Comparison of ENCODE assay signal across 17 mouse cellular contexts in the genomic region with DNA sequence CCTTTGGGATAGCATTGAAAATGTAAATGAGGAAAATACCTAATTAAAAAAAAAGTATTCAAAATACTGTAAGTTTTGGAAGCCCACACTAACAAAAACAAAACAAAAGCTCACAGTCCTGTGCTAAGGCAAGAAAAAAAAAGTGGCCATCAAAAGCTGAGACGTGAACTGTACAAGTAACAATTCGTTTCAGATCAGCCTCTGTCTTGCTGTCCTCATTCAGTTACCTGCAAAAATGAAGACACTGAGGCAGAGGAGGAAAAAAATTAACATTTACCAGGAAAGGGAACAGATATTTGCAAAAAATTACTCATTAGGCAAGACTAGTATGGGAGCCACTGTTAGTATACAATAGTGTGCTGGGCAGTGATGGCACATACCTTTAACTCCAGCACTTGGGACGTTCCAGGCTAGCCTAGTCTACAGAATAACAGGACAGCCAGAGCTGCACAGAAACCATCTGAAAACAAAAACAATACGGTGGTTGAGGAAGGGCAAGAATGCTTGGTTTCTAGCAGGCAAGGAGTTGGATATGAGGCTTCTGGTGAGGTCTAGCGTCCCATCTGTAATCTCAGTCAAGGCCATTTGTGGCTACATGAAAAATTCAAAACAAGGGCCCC. TPM values are rescaled to one million over a fixed set of nuclear protein-coding genes. Genes with fewer than 3 reads are reported as not detected.
DNase-seq lines count a peak whose midpoint lies in the region; ATAC-seq and TF ChIP-seq lines count a peak whose summit lies in the region.
"Had no signal": no experiment of that assay in that cellular context is flagged by ENCODE, and none has a peak within 500 bp of the region (broad histone marks: within the 10 kb centered on the region; RNA-seq: fewer than 3 reads in every experiment).

No protein-coding gene starts in this region.

- no peak overlapping the region for H3K4me3 ChIP-seq in midbrain, embryonic 10.5 days
- no peak overlapping the region for H3K4me3 ChIP-seq in midbrain, postnatal 0 days (ENCODE audit: low read depth, low read length)
- H3K4me3 ChIP-seq in ES-Bruce4 (ENCODE audit: low read depth, low read length), result no peak overlapping the region
- H3K4me3 ChIP-seq: hindbrain, embryonic 10.5 days; stomach, embryonic 15.5 days had no signal

- 30% methylated on average over 5 of the region's 5 CpGs for WGBS in midbrain, embryonic 10.5 days
- 28% methylated on average over 5 of the region's 5 CpGs for WGBS in midbrain, postnatal 0 days

- peaks cover 31% of the 10 kb centered on the region for H3K36me3 ChIP-seq in midbrain, embryonic 10.5 days
- peaks cover 11% of the 10 kb centered on the region; the same call in 1 of the 2 replicates for H3K36me3 ChIP-seq in midbrain, postnatal 0 days (ENCODE audit: insufficient read depth, low read length)
- peaks cover 36% of the 10 kb centered on the region for H3K36me3 ChIP-seq in ES-Bruce4 (ENCODE audit: control insufficient read depth, insufficient read depth, low read length, poor library complexity, severe bottlenecking)

- no peaks in the 10 kb centered on the region for H3K9me3 ChIP-seq in midbrain, embryonic 10.5 days (replicated peaks)
- H3K9me3 ChIP-seq in midbrain, postnatal 0 days (ENCODE audit: low read length), result no peaks in the 10 kb centered on the region
- H3K9me3 ChIP-seq in ES-Bruce4 (replicated peaks; ENCODE audit: control insufficient read depth, insufficient read depth, low read length, poor library complexity, severe bottlenecking), result no peaks in the 10 kb centered on the region
- H3K9me3 ChIP-seq: hindbrain, embryonic 10.5 days; stomach, embryonic 15.5 days had no signal

- no peaks in the 10 kb centered on the region for H3K27me3 ChIP-seq in midbrain, embryonic 10.5 days (ENCODE audit: low read depth, poor library complexity, severe bottlenecking)
- no peaks in the 10 kb centered on the region for H3K27me3 ChIP-seq in midbrain, postnatal 0 days (ENCODE audit: insufficient read depth, low read length)
- H3K27me3 ChIP-seq in ES-Bruce4 (ENCODE audit: control insufficient read depth, insufficient read depth, low read length, poor library complexity, severe bottlenecking), result no peaks in the 10 kb centered on the region
- H3K27me3 ChIP-seq: stomach, embryonic 15.5 days had no signal

- peak; percentile 29 for DNase-seq in midbrain, embryonic 10.5 days (ENCODE audit: low spot score)
- DNase-seq in midbrain, postnatal 0 days (ENCODE audit: low spot score), result no peak
- DNase-seq in embryo, embryonic 10.5 days (ENCODE audit: low spot score), result peak; percentile 19
- no peak for DNase-seq in natural killer cell, adult 2 months (ENCODE audit: low spot score in 2 of 2)
- DNase-seq: adrenal gland, postnatal 25 days; cerebellum, adult 9-10 months; lung, postnatal 4 days; right cerebral cortex, adult 18-20 months; spleen, adult 18-20 months had no signal

- no peak overlapping the region for H3K4me2 ChIP-seq in midbrain, postnatal 0 days (ENCODE audit: low read depth, low read length, poor library complexity, severe bottlenecking)
- H3K4me2 ChIP-seq: stomach, embryonic 15.5 days had no signal

- no peak for TF ChIP-seq POLR2A in ES-Bruce4 (IDR thresholded peaks at IDR 0.05; ENCODE audit: insufficient read depth, low read length)

- no peak overlapping the region for H3K27ac ChIP-seq in midbrain, embryonic 10.5 days (replicated peaks)
- no peak overlapping the region for H3K27ac ChIP-seq in midbrain, postnatal 0 days (ENCODE audit: low read depth, low read length)
- peak overlapping the region; percentile 60; the same call in 1 of the 2 replicates for H3K27ac ChIP-seq in ES-Bruce4 (ENCODE audit: insufficient read depth, low read length)
- H3K27ac ChIP-seq: hindbrain, embryonic 10.5 days; kidney, postnatal 0 days; stomach, embryonic 15.5 days had no signal

- H3K9ac ChIP-seq in midbrain, postnatal 0 days (replicated peaks; ENCODE audit: low read length, poor library complexity, severe bottlenecking), result no peak overlapping the region; the same call in 1 of the 2 replicates
- H3K9ac ChIP-seq in ES-Bruce4 (ENCODE audit: low read depth, poor library complexity, severe bottlenecking), result no peak overlapping the region
- H3K9ac ChIP-seq: stomach, embryonic 15.5 days had no signal

- H3K4me1 ChIP-seq in midbrain, embryonic 10.5 days, result peaks cover 21% of the 10 kb centered on the region
- H3K4me1 ChIP-seq in midbrain, postnatal 0 days (ENCODE audit: insufficient read depth, low read length), result peaks cover 10% of the 10 kb centered on the region; the same call in 1 of the 2 replicates
- no peaks in the 10 kb centered on the region for H3K4me1 ChIP-seq in ES-Bruce4 (ENCODE audit: control insufficient read depth, insufficient read depth, low read length)

- ATAC-seq in midbrain, postnatal 0 days (ENCODE audit: low FRiP score), result no peak
- ATAC-seq in megakaryocyte-erythroid progenitor cell, adult 5-6 weeks (replicated peaks; ENCODE audit: low FRiP score, low TSS enrichment, poor library complexity, severe bottlenecking), result peak; percentile 26; the same call in 1 of the 2 replicates
- ATAC-seq in erythroblast, adult 5-6 weeks (replicated peaks; ENCODE audit: low FRiP score, poor library complexity, severe bottlenecking), result no peak

- no peak for TF ChIP-seq EP300 in ES-Bruce4 (IDR thresholded peaks at IDR 0.05; ENCODE audit: insufficient read depth, low read depth, low read length)

- no peak for TF ChIP-seq CTCF in midbrain, postnatal 0 days (IDR thresholded peaks at IDR 0.05)
- no peak for TF ChIP-seq CTCF in ES-Bruce4 (IDR thresholded peaks at IDR 0.05; ENCODE audit: low read depth, low read length)

RNA-seq across cellular contexts. Expression of a gene that starts 4.4 kb away (rescaled TPM):
- polyA plus RNA-seq in midbrain, embryonic 10.5 days (2016; fragmentation: Nextera tagmentation; extraction: Ambion mirVana), result 139 and 144 TPM in 2 replicates
- 111 and 133 TPM in 2 replicates for total RNA-seq in midbrain, postnatal 0 days (2014; rRNA removed)
- polyA plus RNA-seq in midbrain, postnatal 0 days (2015; fragmentation: Nextera tagmentation; extraction: Ambion mirVana), result 212 and 223 TPM in 2 replicates
- 170 TPM in 2 replicates for polyA plus RNA-seq in ES-Bruce4 (2011; ENCODE audit: insufficient read depth, insufficient read length, low read depth, missing spikeins)
- 67.5 and 74.7 TPM in 2 replicates for total RNA-seq in megakaryocyte-erythroid progenitor cell, adult 5-6 weeks (2014; fragmentation: Nextera tagmentation)
- 70.1 and 93.9 TPM in 2 replicates for total RNA-seq in megakaryocyte-erythroid progenitor cell, adult 5-6 weeks (2017)
- 150 and 218 TPM in 2 replicates for total RNA-seq in erythroblast, adult 5-6 weeks (2015; ENCODE audit: low replicate concordance)
- 337 and 409 TPM in 2 replicates for total RNA-seq in erythroblast, adult 5-6 weeks (2017; ENCODE audit: low replicate concordance)

RNA-seq across cellular contexts. Expression of a gene that starts 8.0 kb away (rescaled TPM):
- 105 and 121 TPM in 2 replicates for polyA plus RNA-seq in midbrain, embryonic 10.5 days (2016; fragmentation: Nextera tagmentation; extraction: Ambion mirVana)
- total RNA-seq in midbrain, postnatal 0 days (2014; rRNA removed), result 50.9 and 65.7 TPM in 2 replicates
- 85.9 and 88.2 TPM in 2 replicates for polyA plus RNA-seq in midbrain, postnatal 0 days (2015; fragmentation: Nextera tagmentation; extraction: Ambion mirVana)
- polyA plus RNA-seq in ES-Bruce4 (2011; ENCODE audit: insufficient read depth, insufficient read length, low read depth, missing spikeins), result 81.1 and 97.0 TPM in 2 replicates
- 193 and 207 TPM in 2 replicates for total RNA-seq in megakaryocyte-erythroid progenitor cell, adult 5-6 weeks (2014; fragmentation: Nextera tagmentation)
- total RNA-seq in megakaryocyte-erythroid progenitor cell, adult 5-6 weeks (2017), result 142 TPM in 2 replicates
- 7.9 and 61.9 TPM in 2 replicates for total RNA-seq in erythroblast, adult 5-6 weeks (2015; ENCODE audit: low replicate concordance)
- 15.3 and 18.3 TPM in 2 replicates for total RNA-seq in erythroblast, adult 5-6 weeks (2017; ENCODE audit: low replicate concordance)

RNA-seq across cellular contexts. Expression of a gene that starts 12.9 kb away (rescaled TPM):
- 3.2 and 3.3 TPM in 2 replicates for polyA plus RNA-seq in midbrain, embryonic 10.5 days (2016; fragmentation: Nextera tagmentation; extraction: Ambion mirVana)
- total RNA-seq in midbrain, postnatal 0 days (2014; rRNA removed), result not detected in 2 replicates
- 0.64 TPM in 1 of 2 replicates, not detected in the other for polyA plus RNA-seq in midbrain, postnatal 0 days (2015; fragmentation: Nextera tagmentation; extraction: Ambion mirVana)
- 2.2 TPM in 1 of 2 replicates, not detected in the other for polyA plus RNA-seq in ES-Bruce4 (2011; ENCODE audit: insufficient read depth, insufficient read length, low read depth, missing spikeins)
- 2.0 TPM in 1 of 2 replicates, not detected in the other for total RNA-seq in megakaryocyte-erythroid progenitor cell, adult 5-6 weeks (2014; fragmentation: Nextera tagmentation)
- total RNA-seq in megakaryocyte-erythroid progenitor cell, adult 5-6 weeks (2017), result 3.8 and 6.5 TPM in 2 replicates
- not detected in 2 replicates for total RNA-seq in erythroblast, adult 5-6 weeks (2015; ENCODE audit: low replicate concordance)
- not detected in 2 replicates for total RNA-seq in erythroblast, adult 5-6 weeks (2017; ENCODE audit: low replicate concordance)
- polyA plus RNA-seq: heart, embryonic 14.5 days; liver, adult 2 months had no signal

RNA-seq across cellular contexts. Expression of a gene that starts 13.6 kb away (rescaled TPM):
- polyA plus RNA-seq in midbrain, embryonic 10.5 days (2016; fragmentation: Nextera tagmentation; extraction: Ambion mirVana), result 94.9 and 103 TPM in 2 replicates
- total RNA-seq in midbrain, postnatal 0 days (2014; rRNA removed), result 112 and 147 TPM in 2 replicates
- 104 and 106 TPM in 2 replicates for polyA plus RNA-seq in midbrain, postnatal 0 days (2015; fragmentation: Nextera tagmentation; extraction: Ambion mirVana)
- 45.6 and 47.1 TPM in 2 replicates for polyA plus RNA-seq in ES-Bruce4 (2011; ENCODE audit: insufficient read depth, insufficient read length, low read depth, missing spikeins)
- 74.7 and 80.4 TPM in 2 replicates for total RNA-seq in megakaryocyte-erythroid progenitor cell, adult 5-6 weeks (2014; fragmentation: Nextera tagmentation)
- 35.5 and 43.5 TPM in 2 replicates for total RNA-seq in megakaryocyte-erythroid progenitor cell, adult 5-6 weeks (2017)
- total RNA-seq in erythroblast, adult 5-6 weeks (2015; ENCODE audit: low replicate concordance), result 105 and 119 TPM in 2 replicates
- 161 and 226 TPM in 2 replicates for total RNA-seq in erythroblast, adult 5-6 weeks (2017; ENCODE audit: low replicate concordance)

RNA-seq across cellular contexts. Expression of a gene that starts 29.3 kb away (rescaled TPM):
- polyA plus RNA-seq in midbrain, embryonic 10.5 days (2016; fragmentation: Nextera tagmentation; extraction: Ambion mirVana), result 253 and 282 TPM in 2 replicates
- total RNA-seq in midbrain, postnatal 0 days (2014; rRNA removed), result 67.4 and 75.6 TPM in 2 replicates
- 90.0 and 92.8 TPM in 2 replicates for polyA plus RNA-seq in midbrain, postnatal 0 days (2015; fragmentation: Nextera tagmentation; extraction: Ambion mirVana)
- polyA plus RNA-seq in ES-Bruce4 (2011; ENCODE audit: insufficient read depth, insufficient read length, low read depth, missing spikeins), result 122 and 200 TPM in 2 replicates
- 365 and 530 TPM in 2 replicates for total RNA-seq in megakaryocyte-erythroid progenitor cell, adult 5-6 weeks (2014; fragmentation: Nextera tagmentation)
- 100 and 161 TPM in 2 replicates for total RNA-seq in megakaryocyte-erythroid progenitor cell, adult 5-6 weeks (2017)
- total RNA-seq in erythroblast, adult 5-6 weeks (2015; ENCODE audit: low replicate concordance), result 135 and 146 TPM in 2 replicates
- total RNA-seq in erythroblast, adult 5-6 weeks (2017; ENCODE audit: low replicate concordance), result 35.0 and 81.7 TPM in 2 replicates

Comparison
In these comparisons a context has a peak if more than half of its experiments do, and no peak if none do; other contexts are left out.
1. DNase-seq: peak in midbrain, embryonic 10.5 days (single experiment) and embryo, embryonic 10.5 days (single experiment); none in midbrain, postnatal 0 days (single experiment) and natural killer cell, adult 2 months (0 of 2).